Mouse (Mus musculus) embryonic facial prominence, embryonic 13.5 days (tissue): Measurements from ENCODE around the gene Zmym6. TPM values are rescaled to one million over a fixed set of nuclear protein-coding genes. Genes with fewer than 3 reads are reported as not detected.

Source experiments
- ATAC-seq: fragments of 200-750 bp; cut with Nextera tagmentation; 2 replicates; pipeline ENCODE4 v1.8.0; 2017; ENCODE audit warnings: low read depth; ENCODE audit not compliant: insufficient number of reproducible peaks, insufficient read depth, low FRiP score, low TSS enrichment
- H3K27ac ChIP-seq: fragments of 300-500 bp; sonication (generic); 2 replicates; pipeline ENCODE4 v1.5.1; 2015; ENCODE audit warnings: moderate library complexity, mild to moderate bottlenecking, inconsistent platforms
- H3K27me3 ChIP-seq: fragments of 300-500 bp; sonication (generic); 2 replicates; pipeline ENCODE4 v1.6.1; 2015; ENCODE audit warnings: mild to moderate bottlenecking, inconsistent platforms
- H3K36me3 ChIP-seq: fragments of 300-500 bp; sonication (generic); 2 replicates; pipeline ENCODE4 v1.6.1; 2015; ENCODE audit warnings: mild to moderate bottlenecking, inconsistent platforms
- H3K4me1 ChIP-seq: fragments of 300-500 bp; sonication (generic); 2 replicates; pipeline ENCODE4 v1.6.1; 2015; ENCODE audit warnings: inconsistent platforms
- H3K4me2 ChIP-seq: fragments of 300-500 bp; sonication (generic); 2 replicates; pipeline ENCODE4 v1.6.1; 2015; ENCODE audit warnings: moderate library complexity, mild to moderate bottlenecking, inconsistent platforms
- H3K4me3 ChIP-seq: fragments of 300-500 bp; sonication (generic); 2 replicates; pipeline ENCODE4 v1.5.1; 2015; ENCODE audit warnings: mild to moderate bottlenecking, inconsistent platforms
- H3K9ac ChIP-seq: fragments of 300-500 bp; sonication (generic); 2 replicates; pipeline ENCODE4 v1.6.1; 2015; ENCODE audit warnings: mild to moderate bottlenecking, inconsistent platforms
- H3K9me3 ChIP-seq: fragments of 300-500 bp; sonication (generic); 2 replicates; pipeline ENCODE4 v1.6.1; 2016; ENCODE audit warnings: inconsistent platforms
- WGBS: fragments of 180-500 bp; shearing (Covaris S2); methylation state at CpG from one replicate; pipeline ENCODE4 v1.1.7; 2015; ENCODE audit warnings: mixed read lengths; 5-methylcytosine and 5-hydroxymethylcytosine counted together
- polyA plus RNA-seq: library from polyadenylated mRNA; unstranded; fragments of >200 nt; fragmentation: Nextera tagmentation; extraction: Ambion mirVana; gene quantifications from 2 replicates; pipeline ENCODE4 v1.2.1, GENCODE M21; 2015

Zmym6 gene
- polyA plus RNA-seq, 1 experiment from 2014 or later = 26.6 TPM

DNA sequence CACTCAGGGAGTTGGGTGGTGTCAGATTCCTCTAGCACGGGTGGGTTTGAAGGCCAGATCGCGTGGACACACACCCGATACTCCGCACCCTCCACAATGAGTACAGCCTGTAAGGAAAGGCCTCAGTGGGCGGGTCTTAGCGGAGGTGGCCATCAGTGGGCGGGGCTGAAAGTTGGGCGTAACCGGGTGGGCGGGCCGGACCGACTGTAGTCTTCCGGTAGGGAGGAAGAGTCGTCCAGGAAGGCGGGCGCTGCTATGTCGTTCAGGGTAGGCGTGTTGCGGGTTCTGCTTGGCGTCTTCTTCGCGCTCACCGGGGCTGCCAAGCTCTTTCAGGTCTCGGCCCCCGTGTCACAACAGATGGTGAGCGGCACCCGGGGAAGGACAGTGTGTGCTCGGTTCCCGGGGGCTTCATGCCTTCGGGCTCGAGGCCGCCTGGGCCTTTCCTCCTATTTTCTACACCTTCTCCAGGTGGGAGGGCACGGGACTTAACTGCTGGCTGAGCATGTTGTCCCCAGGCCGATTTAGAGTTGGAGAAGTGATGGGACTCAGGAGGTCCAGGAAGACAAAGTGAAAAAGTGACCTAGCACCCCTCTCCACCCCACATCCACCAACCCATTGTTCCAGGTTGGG lies 48.8 kb downstream of the Zmym6 start:
- Histone ChIP-seq H3K9ac (peak overlapping the region; percentile 85), H3K4me1 (peaks cover 11% of the 10 kb centered on the region; the same call in 1 of the 2 replicates), H3K27ac (no peak overlapping the region), H3K9me3 (no peaks in the 10 kb centered on the region), H3K27me3 (no peaks in the 10 kb centered on the region), H3K4me2 (peak overlapping the region; percentile 81), H3K36me3 (peaks cover 16% of the 10 kb centered on the region), H3K4me3 (peak overlapping the region; percentile 68)
- peak; percentile 84 for ATAC-seq
- WGBS = under 1% methylated on average over 35 of the region's 35 CpGs

DNA sequence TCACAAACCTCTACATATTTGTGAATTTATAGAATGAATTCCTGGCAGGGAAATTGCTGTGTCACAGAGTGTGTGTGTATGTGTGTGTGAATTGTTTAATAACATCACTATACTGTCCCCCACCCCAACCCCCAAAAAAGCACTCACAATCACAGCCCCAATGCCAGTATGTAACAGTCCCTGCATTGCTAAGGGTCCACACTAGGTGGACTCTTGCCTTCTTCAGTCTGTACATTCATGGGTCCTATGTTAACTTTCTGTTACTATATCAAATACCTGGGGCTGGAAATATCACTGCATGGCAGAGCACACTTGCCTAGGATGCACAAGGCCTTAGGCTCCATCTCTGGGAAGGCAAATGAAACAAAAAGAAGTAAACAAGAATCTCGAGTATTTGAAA lies 57.5 kb downstream of the Zmym6 start:
- ATAC-seq = no peak
- no peaks in the 10 kb centered on the region for H3K9me3 ChIP-seq
- no peaks in the 10 kb centered on the region for H3K4me1 ChIP-seq
- H3K27ac ChIP-seq = no peak overlapping the region
- no peak overlapping the region for H3K9ac ChIP-seq
- H3K36me3 ChIP-seq = no peaks in the 10 kb centered on the region
- no peak overlapping the region for H3K4me3 ChIP-seq
- H3K27me3 ChIP-seq = no peaks in the 10 kb centered on the region
- WGBS = 54% methylated on average over 1 of the region's 1 CpGs
- no peak overlapping the region for H3K4me2 ChIP-seq

DNA sequence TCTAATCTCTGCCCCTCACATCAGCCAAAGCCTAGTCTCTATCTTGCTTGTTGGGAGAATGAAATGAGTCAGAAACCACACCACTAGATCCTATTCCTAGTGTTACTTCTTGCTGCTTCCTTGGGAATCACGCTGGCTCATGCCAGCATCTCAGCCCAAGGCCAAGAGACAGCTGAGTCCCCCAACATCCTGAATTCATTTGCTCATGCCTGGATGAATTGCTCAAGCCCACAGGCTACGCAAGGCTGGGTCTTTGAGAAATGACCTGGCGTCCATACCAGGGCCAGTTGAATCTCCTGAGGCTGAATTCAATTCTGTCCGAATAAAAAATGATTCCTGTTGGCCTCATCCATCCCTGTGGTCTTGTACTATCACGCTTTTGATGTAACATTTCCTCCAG lies 60.4 kb downstream of the Zmym6 start:
- Histone ChIP-seq H3K4me2 (no peak overlapping the region), H3K27me3 (no peaks in the 10 kb centered on the region), H3K27ac (no peak overlapping the region), H3K4me1 (no peaks in the 10 kb centered on the region), H3K4me3 (no peak overlapping the region), H3K36me3 (no peaks in the 10 kb centered on the region), H3K9ac (no peak overlapping the region), H3K9me3 (no peaks in the 10 kb centered on the region)
- ATAC-seq = no peak
- 73% methylated on average over 5 of the region's 5 CpGs for WGBS

DNA sequence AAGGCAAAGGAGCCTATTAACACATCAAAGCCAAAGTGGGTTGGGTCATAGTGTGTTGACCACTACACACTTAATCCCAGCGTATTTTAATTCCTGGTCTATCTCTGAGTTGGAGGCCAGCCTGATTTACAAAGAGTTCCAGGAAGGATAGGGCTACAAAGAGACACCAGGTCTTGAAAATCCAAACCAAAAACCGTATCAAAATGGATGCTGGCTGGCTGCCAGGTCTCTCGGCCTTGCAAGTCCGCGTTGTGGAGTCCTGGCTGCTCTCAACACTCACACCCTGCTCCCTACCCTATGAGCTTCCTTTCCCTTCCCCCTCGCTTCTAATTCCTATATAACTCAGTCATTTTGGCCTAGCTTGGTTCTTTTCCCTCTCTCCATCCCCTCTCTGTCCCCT lies 61.3 kb downstream of the Zmym6 start:
- H3K36me3 ChIP-seq = no peaks in the 10 kb centered on the region
- H3K4me3 ChIP-seq = no peak overlapping the region
- WGBS = 46% methylated on average over 6 of the region's 6 CpGs
- H3K27ac ChIP-seq = no peak overlapping the region
- no peaks in the 10 kb centered on the region for H3K27me3 ChIP-seq
- H3K9ac ChIP-seq = no peak overlapping the region
- H3K4me2 ChIP-seq = no peak overlapping the region
- ATAC-seq = no peak
- H3K4me1 ChIP-seq = no peaks in the 10 kb centered on the region
- no peaks in the 10 kb centered on the region for H3K9me3 ChIP-seq

DNA sequence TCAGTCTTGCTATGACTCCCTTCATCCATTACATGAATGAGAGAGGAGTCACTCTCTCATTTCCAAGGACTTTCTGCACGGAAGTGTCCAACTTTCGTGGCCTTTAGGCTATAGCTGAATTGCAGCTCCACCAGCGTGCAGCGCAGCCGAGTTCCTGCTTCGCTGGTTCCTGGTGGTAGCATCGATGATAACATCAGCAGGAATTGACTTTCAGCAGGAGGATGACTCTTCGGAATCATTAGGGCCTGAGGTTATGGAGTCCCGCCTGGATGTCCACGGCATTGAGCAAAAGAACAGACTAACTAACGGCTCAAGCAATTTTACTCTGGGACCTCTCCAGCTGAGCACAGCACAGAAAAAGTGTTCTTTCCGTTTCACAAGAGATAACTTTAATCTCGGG lies 72.8 kb downstream of the Zmym6 start:
- WGBS = 85% methylated on average over 13 of the region's 13 CpGs
- ATAC-seq = no peak

DNA sequence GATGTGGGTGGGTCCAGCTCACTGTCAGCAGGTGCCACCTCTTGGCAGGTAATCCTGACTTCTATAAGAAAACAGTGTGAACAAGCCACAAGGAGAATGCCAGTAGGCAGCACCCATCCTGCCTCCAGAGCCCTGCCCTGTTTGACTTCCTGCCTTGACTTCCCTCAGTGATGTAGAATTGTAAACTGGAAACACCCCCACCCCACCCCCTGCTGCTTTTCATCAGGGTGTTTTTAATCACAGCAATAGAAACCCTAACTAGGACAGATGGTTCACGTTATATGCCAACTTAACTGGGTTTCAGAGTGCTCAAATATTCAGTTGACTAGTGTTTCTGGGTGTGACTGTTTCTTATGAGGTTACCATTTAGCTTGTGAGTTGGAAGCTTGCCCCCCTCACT lies 76.2 kb downstream of the Zmym6 start:
- no peaks in the 10 kb centered on the region for H3K36me3 ChIP-seq
- H3K9me3 ChIP-seq = no peaks in the 10 kb centered on the region
- no peak overlapping the region for H3K4me2 ChIP-seq
- H3K27me3 ChIP-seq = no peaks in the 10 kb centered on the region
- H3K9ac ChIP-seq = no peak overlapping the region
- no peak for ATAC-seq
- WGBS = 24% methylated on average over 1 of the region's 1 CpGs
- 0 out of 2 replicates have a peak, but pooled peaks cover 2% of the 10 kb centered on the region for H3K4me1 ChIP-seq
- H3K4me3 ChIP-seq = no peak overlapping the region
- no peak overlapping the region for H3K27ac ChIP-seq

More for the DNA sequence above, 72.8 kb downstream of the Zmym6 start:
- Histone ChIP-seq H3K9ac (no peak overlapping the region), H3K4me2 (no peak overlapping the region), H3K4me3 (no peak overlapping the region), H3K27me3 (no peaks in the 10 kb centered on the region), H3K36me3 (no peaks in the 10 kb centered on the region), H3K9me3 (no peaks in the 10 kb centered on the region), H3K27ac (no peak overlapping the region), H3K4me1 (0 out of 2 replicates have a peak, but pooled peaks cover 2% of the 10 kb centered on the region)

DNA sequence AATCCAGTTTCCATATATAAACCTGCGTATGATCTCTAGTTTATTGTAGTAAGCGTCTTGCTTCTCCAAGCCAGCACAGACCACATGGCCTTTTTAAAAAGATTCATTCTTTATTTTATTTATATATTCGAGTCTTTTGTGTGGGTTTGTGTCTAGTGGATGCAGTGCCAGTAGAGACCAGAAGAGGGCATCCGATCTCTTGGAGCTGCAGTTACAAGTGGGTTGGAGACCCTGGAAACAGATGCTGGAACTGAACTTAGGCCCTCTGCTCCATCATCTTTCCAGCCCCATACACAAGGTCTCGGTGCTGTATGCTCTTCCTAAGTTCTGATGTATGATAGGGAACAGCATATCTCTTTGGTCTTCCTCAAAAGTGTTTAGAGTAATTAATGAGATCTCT lies 78.6 kb downstream of the Zmym6 start:
- H3K27ac ChIP-seq = no peak overlapping the region
- H3K4me2 ChIP-seq = no peak overlapping the region
- no peak overlapping the region for H3K4me3 ChIP-seq
- WGBS = 58% methylated on average over 5 of the region's 5 CpGs
- no peaks in the 10 kb centered on the region for H3K36me3 ChIP-seq
- H3K4me1 ChIP-seq = 0 out of 2 replicates have a peak, but pooled peaks cover 2% of the 10 kb centered on the region
- H3K27me3 ChIP-seq = no peaks in the 10 kb centered on the region
- no peaks in the 10 kb centered on the region for H3K9me3 ChIP-seq
- no peak overlapping the region for H3K9ac ChIP-seq
- no peak for ATAC-seq

DNA sequence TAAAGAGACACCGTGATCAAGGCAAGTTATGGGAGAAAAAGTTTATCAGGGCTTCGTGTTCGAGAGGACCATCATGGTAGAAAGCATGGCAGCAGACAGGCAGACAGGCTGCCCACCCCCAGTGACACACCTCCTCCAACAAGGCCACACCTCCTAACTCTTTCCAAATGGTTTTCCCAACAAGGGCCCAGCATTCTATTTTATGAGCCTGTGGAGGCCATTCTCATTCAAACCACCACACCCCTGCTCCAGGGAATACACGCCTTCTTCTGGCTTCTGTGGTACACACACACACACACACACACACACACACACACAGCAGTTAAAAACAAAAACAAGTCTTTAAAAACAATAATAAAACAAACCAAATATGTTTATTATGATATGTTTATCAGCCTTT lies 80.6 kb downstream of the Zmym6 start:
- Histone ChIP-seq H3K9me3 (no peaks in the 10 kb centered on the region), H3K27ac (no peak overlapping the region), H3K9ac (no peak overlapping the region), H3K4me2 (no peak overlapping the region), H3K4me1 (0 out of 2 replicates have a peak, but pooled peaks cover 2% of the 10 kb centered on the region), H3K36me3 (no peaks in the 10 kb centered on the region), H3K4me3 (no peak overlapping the region), H3K27me3 (no peaks in the 10 kb centered on the region)
- WGBS = 88% methylated on average over 4 of the region's 4 CpGs
- no peak for ATAC-seq

DNA sequence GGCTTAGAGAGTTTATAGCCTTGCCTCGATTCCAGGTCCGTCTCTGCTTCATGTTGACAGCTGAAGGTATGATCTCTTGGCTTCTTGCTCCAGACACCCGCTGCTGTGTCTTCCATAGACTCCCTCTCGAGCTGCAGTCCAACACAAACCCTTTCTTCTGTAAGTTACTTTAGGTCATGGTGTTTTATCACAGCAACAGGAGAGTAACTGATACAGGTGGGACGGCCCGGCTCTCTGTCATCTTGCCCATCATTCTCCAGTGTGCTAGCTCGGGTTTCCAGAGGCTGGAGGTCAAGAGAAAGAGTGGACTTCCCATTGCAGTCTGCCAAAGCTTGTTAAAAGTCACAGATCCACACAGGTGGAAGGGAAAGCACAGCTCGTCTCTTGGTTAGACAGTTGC lies 86.7 kb downstream of the Zmym6 start:
- Histone ChIP-seq H3K27ac (no peak overlapping the region), H3K4me1 (peaks cover 10% of the 10 kb centered on the region; the same call in 1 of the 2 replicates), H3K4me2 (no peak overlapping the region), H3K4me3 (no peak overlapping the region), H3K9ac (no peak overlapping the region), H3K27me3 (peaks cover 34% of the 10 kb centered on the region), H3K36me3 (no peaks in the 10 kb centered on the region), H3K9me3 (no peaks in the 10 kb centered on the region)
- 70% methylated on average over 8 of the region's 8 CpGs for WGBS
- ATAC-seq = no peak

DNA sequence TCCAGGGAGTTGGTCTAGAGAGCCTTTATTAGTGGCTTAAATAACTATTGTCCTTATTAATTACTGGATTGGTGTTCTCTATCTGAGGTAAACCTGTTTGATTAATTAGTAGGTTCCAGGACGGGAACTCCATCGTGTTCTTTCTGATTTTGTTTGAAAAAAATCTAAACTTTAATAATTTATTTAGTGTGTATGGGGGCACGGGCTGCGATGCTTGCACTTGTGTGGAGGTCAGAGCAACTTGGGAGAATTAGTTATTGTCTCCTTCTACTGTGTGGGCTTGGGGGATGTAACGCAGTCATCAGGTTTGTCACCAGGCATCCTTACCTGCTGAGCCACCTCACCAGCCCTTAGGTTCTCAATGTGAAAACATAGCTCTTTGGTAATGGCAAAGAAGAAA lies 89.9 kb downstream of the Zmym6 start:
- no peak for ATAC-seq
- WGBS = 70% methylated on average over 5 of the region's 5 CpGs
- no peaks in the 10 kb centered on the region for H3K9me3 ChIP-seq
- no peak overlapping the region for H3K4me2 ChIP-seq
- H3K4me1 ChIP-seq = peaks cover 18% of the 10 kb centered on the region
- no peak overlapping the region for H3K9ac ChIP-seq
- H3K4me3 ChIP-seq = no peak overlapping the region
- no peaks in the 10 kb centered on the region for H3K36me3 ChIP-seq
- H3K27ac ChIP-seq = no peak overlapping the region
- peaks cover 64% of the 10 kb centered on the region for H3K27me3 ChIP-seq

DNA sequence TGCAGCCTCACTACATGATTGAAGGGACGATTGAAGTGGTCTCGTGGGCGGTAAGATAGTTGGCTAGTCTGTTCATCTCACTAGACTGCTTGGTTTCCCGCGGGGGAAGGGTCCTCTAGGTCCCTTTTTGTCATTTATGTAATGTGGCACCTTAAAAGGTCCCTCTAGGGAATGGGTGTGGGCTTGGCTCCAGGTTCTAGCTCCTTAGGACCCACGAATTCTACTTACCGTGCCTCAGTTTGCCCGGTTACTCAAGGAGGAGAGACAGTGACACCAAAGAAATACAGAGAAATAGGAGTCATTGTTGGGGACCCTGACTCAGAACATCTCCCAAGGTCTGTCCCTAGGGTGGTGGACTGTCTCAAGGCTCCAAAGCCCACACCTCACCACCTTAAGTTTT lies 90.5 kb downstream of the Zmym6 start:
- Histone ChIP-seq H3K4me1 (peaks cover 18% of the 10 kb centered on the region), H3K9ac (no peak overlapping the region), H3K4me2 (peak overlapping the region; percentile 100), H3K9me3 (no peaks in the 10 kb centered on the region), H3K4me3 (peak overlapping the region; percentile 67; the same call in 1 of the 2 replicates), H3K27me3 (peaks cover 70% of the 10 kb centered on the region), H3K36me3 (no peaks in the 10 kb centered on the region), H3K27ac (no peak overlapping the region)
- 0 out of 2 replicates have a peak, but pooled peaks have one; percentile 11 for ATAC-seq
- 15% methylated on average over 8 of the region's 8 CpGs for WGBS

DNA sequence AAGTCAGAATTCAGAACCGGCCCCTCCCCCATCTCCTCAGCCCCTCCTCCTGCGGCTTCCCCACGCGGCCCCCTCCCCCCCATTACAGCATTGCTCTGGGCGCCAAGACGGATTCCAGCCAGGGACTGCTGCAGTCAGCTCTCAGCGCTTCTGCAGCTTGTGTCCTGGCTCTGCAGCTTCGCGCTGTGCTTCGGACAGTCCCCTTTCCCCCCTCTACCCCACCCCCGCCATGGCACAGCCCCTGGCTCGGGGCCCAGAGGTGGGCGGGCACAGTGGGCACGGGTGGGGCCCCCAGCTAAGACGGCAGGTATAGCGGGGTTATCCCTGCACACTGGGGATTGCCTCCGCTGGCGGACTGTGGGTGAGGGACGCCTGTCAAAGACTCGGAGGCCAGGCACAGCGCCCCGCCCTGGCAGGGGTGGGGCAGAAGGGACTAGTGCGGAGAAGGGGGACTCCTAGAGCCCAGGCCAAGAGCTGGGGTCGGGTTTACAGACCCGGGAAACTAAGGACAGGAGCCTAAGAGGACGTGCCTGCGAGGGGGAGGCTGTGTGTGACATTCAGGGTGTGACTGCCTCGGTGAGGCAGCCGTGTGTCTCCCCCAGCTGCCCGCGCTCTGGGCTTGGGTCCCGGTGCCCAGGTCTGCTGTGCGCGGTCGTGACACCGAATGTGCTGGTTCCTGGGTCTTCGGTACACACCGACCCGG lies 91.2 kb downstream of the Zmym6 start:
- Histone ChIP-seq H3K4me3 (peak overlapping the region; percentile 67), H3K9ac (peak overlapping the region; percentile 67), H3K27ac (no peak overlapping the region), H3K4me1 (peaks cover 18% of the 10 kb centered on the region), H3K27me3 (peaks cover 76% of the 10 kb centered on the region), H3K4me2 (peak overlapping the region; percentile 100), H3K9me3 (no peaks in the 10 kb centered on the region), H3K36me3 (no peaks in the 10 kb centered on the region)
- 2% methylated on average over 37 of the region's 39 CpGs for WGBS
- ATAC-seq = peak; percentile 63; the same call in 1 of the 2 replicates
